Mouse (Mus musculus) midbrain, embryonic 12.5 days (tissue): Measurements from ENCODE around the gene Aox2. TPM values are rescaled to one million over a fixed set of nuclear protein-coding genes. Genes with fewer than 3 reads are reported as not detected.

Source experiments
- ATAC-seq: fragments of 200-750 bp; cut with Nextera tagmentation; 2 replicates; pipeline ENCODE4 v1.8.0; 2017; ENCODE audit warnings: low read depth, moderate TSS enrichment, moderate library complexity; ENCODE audit not compliant: low FRiP score
- H3K27ac ChIP-seq: fragments of 300-500 bp; sonication (generic); replicated peaks from 2 replicates; pipeline ENCODE4 v1.5.1; 2016; ENCODE audit warnings: mild to moderate bottlenecking
- H3K27me3 ChIP-seq: fragments of 300-500 bp; sonication (generic); 2 replicates; pipeline ENCODE4 v1.6.1; 2016; ENCODE audit warnings: mild to moderate bottlenecking
- H3K36me3 ChIP-seq: fragments of 300-500 bp; sonication (generic); 2 replicates; pipeline ENCODE4 v1.6.1; 2016
- H3K4me1 ChIP-seq: fragments of 300-500 bp; sonication (generic); 2 replicates; pipeline ENCODE4 v1.6.1; 2016
- H3K4me2 ChIP-seq: fragments of 300-500 bp; sonication (generic); replicated peaks from 2 replicates; pipeline ENCODE4 v1.6.1; 2016; ENCODE audit warnings: mild to moderate bottlenecking, moderate library complexity
- H3K4me3 ChIP-seq: fragments of 300-500 bp; sonication (generic); 2 replicates; pipeline ENCODE4 v1.5.1; 2016; ENCODE audit warnings: mild to moderate bottlenecking
- H3K9ac ChIP-seq: fragments of 300-500 bp; sonication (generic); replicated peaks from 2 replicates; pipeline ENCODE4 v1.6.1; 2016; ENCODE audit warnings: mild to moderate bottlenecking, moderate library complexity
- H3K9me3 ChIP-seq: fragments of 300-500 bp; sonication (generic); 2 replicates; pipeline ENCODE4 v1.6.1; 2016; ENCODE audit warnings: mild to moderate bottlenecking
- WGBS: fragments of 180-500 bp; shearing (Covaris S2); methylation state at CpG from one replicate; pipeline ENCODE4 v1.1.7; 2016; 5-methylcytosine and 5-hydroxymethylcytosine counted together
- polyA plus RNA-seq: library from polyadenylated mRNA; unstranded; fragments of >200 nt; fragmentation: Nextera tagmentation; extraction: Ambion mirVana; gene quantifications from 2 replicates; pipeline ENCODE4 v1.2.1, GENCODE M21; 2016

Aox2 gene
- polyA plus RNA-seq, 1 experiment from 2014 or later, result not detected

DNA sequence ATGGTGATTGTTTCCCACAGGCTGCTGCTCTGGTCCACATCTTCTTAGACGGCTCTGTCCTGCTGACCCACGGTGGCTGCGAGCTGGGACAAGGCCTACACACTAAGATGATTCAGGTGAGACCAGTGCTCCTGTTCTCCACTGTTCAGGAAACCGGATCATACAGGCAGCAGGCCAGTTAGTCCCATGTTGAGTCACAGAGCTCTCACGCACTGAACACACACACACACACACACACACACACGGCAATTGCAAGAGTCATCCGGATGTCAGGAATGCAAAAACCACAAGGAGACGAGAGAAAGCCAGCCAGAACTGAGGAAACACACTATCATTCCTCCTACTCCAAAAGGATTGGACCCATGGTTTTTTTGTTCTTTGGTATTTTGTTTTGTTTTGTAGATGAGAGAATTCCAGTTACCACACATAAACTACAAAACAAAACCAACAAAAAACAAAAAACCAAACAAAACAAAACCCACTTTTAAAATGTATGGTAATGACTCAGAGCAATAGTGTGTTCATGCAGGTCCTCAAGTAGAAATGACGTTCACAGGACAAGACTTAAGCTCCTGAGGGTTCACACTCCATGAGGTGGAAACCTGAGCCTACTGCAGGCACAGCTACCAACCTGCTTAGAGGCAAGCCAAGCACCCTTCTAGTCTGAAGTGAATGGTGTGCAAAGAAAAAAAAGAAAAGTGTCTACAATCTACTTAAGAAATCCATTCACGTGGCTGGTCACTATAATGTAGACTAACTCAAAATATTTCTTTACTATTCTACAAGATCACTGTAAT lies 20.7 kb upstream of the Aox2 start:
- ATAC-seq, result no peak
- Histone ChIP-seq H3K36me3 (no peaks in the 10 kb centered on the region), H3K27ac (no peak overlapping the region), H3K4me2 (no peak overlapping the region), H3K9me3 (no peaks in the 10 kb centered on the region), H3K4me3 (no peak overlapping the region), H3K27me3 (no peaks in the 10 kb centered on the region), H3K9ac (no peak overlapping the region), H3K4me1 (no peaks in the 10 kb centered on the region)
- WGBS, result 88% methylated on average over 10 of the region's 10 CpGs

DNA sequence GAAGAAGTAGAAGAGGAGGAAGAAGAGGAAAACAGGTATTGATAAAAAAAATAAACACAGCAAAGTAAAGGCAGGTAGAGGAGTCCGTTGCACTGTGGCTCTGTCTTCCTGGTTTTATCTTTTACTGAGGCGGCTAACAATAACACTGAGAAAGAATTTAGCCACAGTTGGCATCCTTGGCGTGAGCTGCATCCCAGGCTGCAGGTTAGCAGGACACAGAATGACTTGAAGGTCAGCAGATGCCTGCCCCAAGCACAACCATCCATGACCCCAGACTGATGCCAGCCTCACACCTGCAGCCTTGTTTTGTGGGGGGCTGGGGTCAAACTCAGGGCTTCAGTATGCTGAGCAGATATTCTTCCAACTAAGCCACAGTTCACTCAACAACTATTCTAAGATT lies 17.8 kb upstream of the Aox2 start:
- no peaks in the 10 kb centered on the region for H3K9me3 ChIP-seq
- no peaks in the 10 kb centered on the region for H3K4me1 ChIP-seq
- H3K36me3 ChIP-seq, result no peaks in the 10 kb centered on the region
- 79% methylated on average over 3 of the region's 3 CpGs for WGBS
- H3K9ac ChIP-seq, result no peak overlapping the region
- H3K4me2 ChIP-seq, result no peak overlapping the region
- no peak overlapping the region for H3K4me3 ChIP-seq
- no peak for ATAC-seq
- H3K27me3 ChIP-seq, result no peaks in the 10 kb centered on the region
- no peak overlapping the region for H3K27ac ChIP-seq

GRCm38 (mm10) chr1:58268231-58268630 lies 9.9 kb upstream of the Aox2 start:
- ATAC-seq, result no peak
- H3K36me3 ChIP-seq, result no peaks in the 10 kb centered on the region
- WGBS, result 88% methylated on average over 2 of the region's 2 CpGs

GRCm38 (mm10) chr1:58270807-58271569 lies 7.1 kb upstream of the Aox2 start:
- Histone ChIP-seq H3K27me3 (no peaks in the 10 kb centered on the region), H3K36me3 (no peaks in the 10 kb centered on the region), H3K9ac (no peak overlapping the region), H3K4me1 (peaks cover 2% of the 10 kb centered on the region), H3K27ac (no peak overlapping the region), H3K4me2 (no peak overlapping the region), H3K4me3 (no peak overlapping the region), H3K9me3 (no peaks in the 10 kb centered on the region)
- 73% methylated on average over 6 of the region's 6 CpGs for WGBS
- no peak for ATAC-seq

More at GRCm38 (mm10) chr1:58268231-58268630, 9.9 kb upstream of the Aox2 start:
- H3K4me3 ChIP-seq, result no peak overlapping the region
- H3K4me2 ChIP-seq, result no peak overlapping the region
- no peaks in the 10 kb centered on the region for H3K4me1 ChIP-seq
- no peaks in the 10 kb centered on the region for H3K9me3 ChIP-seq
- no peaks in the 10 kb centered on the region for H3K27me3 ChIP-seq
- no peak overlapping the region for H3K27ac ChIP-seq
- H3K9ac ChIP-seq, result no peak overlapping the region

- 24% methylated on average over 9 of the region's 9 CpGs for WGBS
- no peak overlapping the region for H3K9ac ChIP-seq
- no peak overlapping the region for H3K4me3 ChIP-seq
- H3K9me3 ChIP-seq, result no peaks in the 10 kb centered on the region
- H3K4me1 ChIP-seq, result peaks cover 4% of the 10 kb centered on the region
- H3K36me3 ChIP-seq, result no peaks in the 10 kb centered on the region
- H3K4me2 ChIP-seq, result no peak overlapping the region
- H3K27me3 ChIP-seq, result no peaks in the 10 kb centered on the region
- no peak for ATAC-seq
- no peak overlapping the region for H3K27ac ChIP-seq
Measured at GRCm38 (mm10) chr1:58275879-58276278, 2.2 kb upstream of the Aox2 start.

- H3K9ac ChIP-seq, result no peak overlapping the region
Measured at GRCm38 (mm10) chr1:58278513-58278912, 387 bp downstream of the Aox2 start.

GRCm38 (mm10) chr1:58280381-58280780 lies 2.3 kb downstream of the Aox2 start:
- H3K27me3 ChIP-seq, result no peaks in the 10 kb centered on the region
- H3K9me3 ChIP-seq, result no peaks in the 10 kb centered on the region
- H3K9ac ChIP-seq, result no peak overlapping the region
- no peak overlapping the region for H3K27ac ChIP-seq
- H3K36me3 ChIP-seq, result no peaks in the 10 kb centered on the region
- WGBS, result 84% methylated on average over 4 of the region's 4 CpGs
- ATAC-seq, result no peak
- peaks cover 8% of the 10 kb centered on the region for H3K4me1 ChIP-seq
- no peak overlapping the region for H3K4me2 ChIP-seq
- no peak overlapping the region for H3K4me3 ChIP-seq

More at GRCm38 (mm10) chr1:58278513-58278912, 387 bp downstream of the Aox2 start:
- no peak overlapping the region for H3K4me2 ChIP-seq
- no peak overlapping the region for H3K4me3 ChIP-seq
- H3K36me3 ChIP-seq, result no peaks in the 10 kb centered on the region
- H3K9me3 ChIP-seq, result no peaks in the 10 kb centered on the region
- H3K4me1 ChIP-seq, result peaks cover 8% of the 10 kb centered on the region
- 66% methylated on average over 7 of the region's 7 CpGs for WGBS
- no peak overlapping the region for H3K27ac ChIP-seq
- H3K27me3 ChIP-seq, result no peaks in the 10 kb centered on the region
- no peak for ATAC-seq

GRCm38 (mm10) chr1:58280939-58281624 lies 3.0 kb downstream of the Aox2 start:
- 75% methylated on average over 13 of the region's 13 CpGs for WGBS

DNA sequence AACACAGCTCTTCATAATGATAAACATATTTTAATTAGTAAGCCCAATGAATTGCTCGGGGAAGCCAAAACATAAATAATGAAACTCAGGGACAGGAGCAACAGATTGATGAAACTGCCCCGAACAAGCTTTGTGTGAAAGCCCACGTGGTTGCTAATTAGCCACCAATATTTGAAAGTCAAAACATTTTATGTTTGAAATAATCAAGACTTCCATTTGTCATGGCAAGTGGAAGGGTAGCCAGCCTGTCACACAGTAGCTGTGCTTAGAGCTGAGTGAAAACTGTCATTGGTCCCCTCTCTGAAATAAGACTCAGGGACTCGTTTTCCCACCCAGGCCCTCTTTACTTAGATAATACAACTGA lies 3.5 kb downstream of the Aox2 start:
- H3K27ac ChIP-seq, result no peak overlapping the region
- H3K9ac ChIP-seq, result no peak overlapping the region
- no peak overlapping the region for H3K4me3 ChIP-seq
- ATAC-seq, result no peak
- H3K4me2 ChIP-seq, result no peak overlapping the region
- H3K9me3 ChIP-seq, result no peaks in the 10 kb centered on the region
- no peaks in the 10 kb centered on the region for H3K27me3 ChIP-seq
- peaks cover 4% of the 10 kb centered on the region; the same call in 1 of the 2 replicates for H3K4me1 ChIP-seq
- no peaks in the 10 kb centered on the region for H3K36me3 ChIP-seq
- 86% methylated on average over 4 of the region's 4 CpGs for WGBS

More at GRCm38 (mm10) chr1:58280939-58281624, 3.0 kb downstream of the Aox2 start:
- no peaks in the 10 kb centered on the region for H3K27me3 ChIP-seq
- H3K4me3 ChIP-seq, result no peak overlapping the region
- H3K4me1 ChIP-seq, result peaks cover 4% of the 10 kb centered on the region
- no peak overlapping the region for H3K9ac ChIP-seq
- H3K36me3 ChIP-seq, result no peaks in the 10 kb centered on the region
- no peak for ATAC-seq
- no peaks in the 10 kb centered on the region for H3K9me3 ChIP-seq
- H3K27ac ChIP-seq, result no peak overlapping the region
- H3K4me2 ChIP-seq, result no peak overlapping the region

DNA sequence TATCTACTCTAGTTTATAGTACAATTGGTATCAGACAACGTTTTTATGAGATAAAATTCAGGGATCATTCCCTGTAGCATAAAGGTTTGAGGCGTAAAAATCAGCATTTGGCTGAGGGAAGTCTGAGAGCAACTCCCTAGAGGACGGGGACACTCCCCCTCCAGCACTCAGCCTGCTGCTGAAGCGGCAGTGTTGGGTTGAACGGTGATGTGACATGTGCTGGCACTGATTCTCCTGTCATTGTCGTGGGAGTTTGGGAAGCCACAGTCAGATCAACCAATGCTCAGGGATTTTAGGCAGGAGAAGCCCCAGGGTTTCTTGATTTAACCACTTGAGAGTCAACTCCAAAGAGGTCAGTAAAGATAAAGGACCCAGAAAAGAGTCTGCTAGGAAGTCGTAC lies 6.4 kb downstream of the Aox2 start:
- Histone ChIP-seq H3K4me3 (no peak overlapping the region), H3K27me3 (no peaks in the 10 kb centered on the region), H3K9me3 (no peaks in the 10 kb centered on the region), H3K27ac (no peak overlapping the region), H3K36me3 (no peaks in the 10 kb centered on the region), H3K4me2 (no peak overlapping the region), H3K4me1 (peaks cover 4% of the 10 kb centered on the region; the same call in 1 of the 2 replicates), H3K9ac (no peak overlapping the region)
- WGBS, result 64% methylated on average over 7 of the region's 7 CpGs
- ATAC-seq, result no peak

DNA sequence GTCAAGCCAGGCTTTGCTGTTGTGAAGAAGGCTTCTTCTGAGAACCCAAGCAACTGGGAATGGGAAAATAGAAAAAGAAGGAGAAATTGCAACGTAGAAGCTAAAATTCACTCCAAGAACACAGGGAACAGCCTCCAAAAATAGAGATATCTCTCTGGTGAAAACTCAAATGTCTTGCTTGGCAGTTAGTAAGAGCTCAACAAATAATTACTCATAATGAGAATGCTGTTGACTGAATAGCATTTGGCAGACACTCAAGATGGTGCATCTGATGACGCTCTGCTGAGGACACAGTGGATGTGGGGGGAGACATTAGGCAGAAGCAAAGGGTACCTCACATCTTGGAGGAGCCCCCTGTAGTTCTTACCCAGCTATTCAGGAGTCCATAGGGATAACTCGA lies 10.0 kb downstream of the Aox2 start:
- no peak overlapping the region for H3K9ac ChIP-seq
- no peaks in the 10 kb centered on the region for H3K27me3 ChIP-seq
- H3K9me3 ChIP-seq, result no peaks in the 10 kb centered on the region
- no peak for ATAC-seq
- no peak overlapping the region for H3K4me2 ChIP-seq
- H3K4me1 ChIP-seq, result peaks cover 7% of the 10 kb centered on the region
- H3K4me3 ChIP-seq, result no peak overlapping the region
- H3K27ac ChIP-seq, result no peak overlapping the region
- H3K36me3 ChIP-seq, result no peaks in the 10 kb centered on the region
- 81% methylated on average over 3 of the region's 3 CpGs for WGBS
